Mouse (Mus musculus): ENCODE data around the gene Ptbp3. TPM values are rescaled to one million over a fixed set of nuclear protein-coding genes. Genes with fewer than 3 reads are reported as not detected.
A peak's percentile ranks its signal among the peaks of the same experiment; 100 is the strongest.

The Ptbp3 gene
- polyA plus RNA-seq, 1 experiment from 2014 or later = 16.9 TPM

DNA sequence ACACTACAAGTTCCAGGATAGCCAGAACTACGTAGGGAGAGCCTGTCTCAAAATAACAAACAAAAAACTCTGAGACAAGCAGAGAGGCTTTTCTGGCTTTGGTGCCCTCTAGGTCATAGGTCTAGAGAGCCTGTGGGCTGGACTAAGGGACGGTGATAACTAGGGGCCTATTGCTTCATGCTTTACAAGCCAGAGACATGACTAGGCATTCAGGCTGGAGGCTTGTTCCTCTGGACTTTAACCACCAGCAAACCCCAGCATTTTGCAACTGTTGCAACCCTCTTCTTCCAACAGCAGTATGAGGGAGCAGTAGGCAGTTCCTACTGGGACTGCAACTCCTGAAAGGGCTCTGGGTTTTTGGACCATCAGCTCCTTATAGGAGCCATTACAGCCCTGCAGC, 109.2 kb downstream of the Ptbp3 start:
- no peak for ATAC-seq (replicated peaks)
- Histone ChIP-seq H3K4me2 (no peak overlapping the region), H3K9me3 (no peaks in the 10 kb centered on the region; the same call in 1 of the 2 replicates), H3K9ac (no peak overlapping the region), H3K4me1 (peaks cover 9% of the 10 kb centered on the region), H3K36me3 (replicated peaks) (no peaks in the 10 kb centered on the region), H3K27me3 (replicated peaks) (peaks cover 20% of the 10 kb centered on the region), H3K4me3 (no peak overlapping the region), H3K27ac (no peak overlapping the region)
- WGBS = 53% methylated on average over 2 of the region's 2 CpGs

GRCm38 (mm10) chr4:59439041-59439440, 110.1 kb downstream of the Ptbp3 start:
- H3K27ac ChIP-seq = no peak overlapping the region
- H3K4me2 ChIP-seq = peak overlapping the region; percentile 100; the same call in 1 of the 2 replicates

GRCm38 (mm10) chr4:59437990-59438854, 110.9 kb downstream of the Ptbp3 start, which contains the start of gene Susd1:
TSS of gene Susd1 (minus strand) at chr4:59438633.
- H3K27me3 ChIP-seq (replicated peaks) = peaks cover 20% of the 10 kb centered on the region
- H3K4me3 ChIP-seq = peak within 1 kb of the TSS; percentile 69
- under 1% methylated on average over 75 of the region's 75 CpGs for WGBS
- no peak within 1 kb of the TSS; the same call in 1 of the 2 replicates for H3K27ac ChIP-seq
- ATAC-seq (replicated peaks) = peak; percentile 93
- peak within 1 kb of the TSS; percentile 100 for H3K4me2 ChIP-seq
- peak within 1 kb of the TSS; percentile 62 for H3K9ac ChIP-seq
- H3K36me3 ChIP-seq (replicated peaks) = no peaks in the 10 kb centered on the region
- H3K4me1 ChIP-seq = peaks cover 9% of the 10 kb centered on the region
- H3K9me3 ChIP-seq = no peaks in the 10 kb centered on the region; the same call in 1 of the 2 replicates

More at GRCm38 (mm10) chr4:59439041-59439440, 110.1 kb downstream of the Ptbp3 start:
- no peaks in the 10 kb centered on the region for H3K36me3 ChIP-seq (replicated peaks)
- no peak overlapping the region for H3K9ac ChIP-seq
- H3K4me3 ChIP-seq = no peak overlapping the region
- no peaks in the 10 kb centered on the region; the same call in 1 of the 2 replicates for H3K9me3 ChIP-seq
- H3K27me3 ChIP-seq (replicated peaks) = peaks cover 20% of the 10 kb centered on the region
- ATAC-seq (replicated peaks) = no peak
- WGBS = 30% methylated on average over 5 of the region's 5 CpGs
- H3K4me1 ChIP-seq = peaks cover 9% of the 10 kb centered on the region

- Histone ChIP-seq H3K27me3 (replicated peaks) (peaks cover 20% of the 10 kb centered on the region), H3K4me1 (peaks cover 9% of the 10 kb centered on the region), H3K9me3 (no peaks in the 10 kb centered on the region; the same call in 1 of the 2 replicates), H3K27ac (no peak overlapping the region), H3K4me3 (no peak overlapping the region), H3K36me3 (replicated peaks) (no peaks in the 10 kb centered on the region), H3K4me2 (no peak overlapping the region), H3K9ac (no peak overlapping the region)
- ATAC-seq (replicated peaks) = no peak
- WGBS = 88% methylated on average over 4 of the region's 4 CpGs
Measured at GRCm38 (mm10) chr4:59435951-59436350, 113.2 kb downstream of the Ptbp3 start.

- H3K36me3 ChIP-seq (replicated peaks) = no peaks in the 10 kb centered on the region
- H3K9ac ChIP-seq = no peak overlapping the region
- peaks cover 9% of the 10 kb centered on the region for H3K4me1 ChIP-seq
- H3K27ac ChIP-seq = no peak overlapping the region
- peaks cover 13% of the 10 kb centered on the region for H3K27me3 ChIP-seq (replicated peaks)
- H3K9me3 ChIP-seq = no peaks in the 10 kb centered on the region; the same call in 1 of the 2 replicates
- no peak for ATAC-seq (replicated peaks)
- 61% methylated on average over 3 of the region's 3 CpGs for WGBS
- H3K4me2 ChIP-seq = no peak overlapping the region
- no peak overlapping the region for H3K4me3 ChIP-seq
Measured at GRCm38 (mm10) chr4:59434039-59434438, 115.1 kb downstream of the Ptbp3 start.

- Histone ChIP-seq H3K4me3 (no peak overlapping the region), H3K27ac (no peak overlapping the region), H3K36me3 (replicated peaks) (no peaks in the 10 kb centered on the region), H3K9me3 (no peaks in the 10 kb centered on the region), H3K27me3 (replicated peaks) (no peaks in the 10 kb centered on the region), H3K9ac (no peak overlapping the region), H3K4me1 (no peaks in the 10 kb centered on the region), H3K4me2 (no peak overlapping the region)
- WGBS = 88% methylated on average over 6 of the region's 6 CpGs
- no peak for ATAC-seq (replicated peaks)
Measured at GRCm38 (mm10) chr4:59429128-59429527, 120.0 kb downstream of the Ptbp3 start.

- Histone ChIP-seq H3K9ac (no peak overlapping the region), H3K4me3 (no peak overlapping the region), H3K9me3 (no peaks in the 10 kb centered on the region), H3K27me3 (replicated peaks) (no peaks in the 10 kb centered on the region), H3K4me1 (no peaks in the 10 kb centered on the region), H3K27ac (no peak overlapping the region), H3K4me2 (no peak overlapping the region), H3K36me3 (replicated peaks) (no peaks in the 10 kb centered on the region)
- WGBS = 83% methylated on average over 5 of the region's 5 CpGs
- ATAC-seq (replicated peaks) = no peak
Measured at GRCm38 (mm10) chr4:59426429-59426828, 122.7 kb downstream of the Ptbp3 start.

- Histone ChIP-seq H3K9ac (no peak overlapping the region), H3K36me3 (replicated peaks) (no peaks in the 10 kb centered on the region), H3K27me3 (replicated peaks) (no peaks in the 10 kb centered on the region), H3K4me1 (no peaks in the 10 kb centered on the region), H3K4me3 (no peak overlapping the region), H3K27ac (no peak overlapping the region), H3K9me3 (no peaks in the 10 kb centered on the region), H3K4me2 (no peak overlapping the region)
- ATAC-seq (replicated peaks) = no peak
Measured at GRCm38 (mm10) chr4:59422808-59423207, 126.4 kb downstream of the Ptbp3 start.

- peak; percentile 63; the same call in 1 of the 2 replicates for ATAC-seq (replicated peaks)
- no peak overlapping the region for H3K4me2 ChIP-seq
- H3K36me3 ChIP-seq (replicated peaks) = no peaks in the 10 kb centered on the region
- no peaks in the 10 kb centered on the region for H3K9me3 ChIP-seq
- H3K9ac ChIP-seq = no peak overlapping the region
- no peaks in the 10 kb centered on the region for H3K4me1 ChIP-seq
- H3K27ac ChIP-seq = no peak overlapping the region
- no peak overlapping the region for H3K4me3 ChIP-seq
- WGBS = 50% methylated on average over 5 of the region's 5 CpGs
- H3K27me3 ChIP-seq (replicated peaks) = no peaks in the 10 kb centered on the region
Measured at GRCm38 (mm10) chr4:59422025-59422783, 127.0 kb downstream of the Ptbp3 start.

Other genes with a start within 250 kb of the Ptbp3 start
- gene Susd1, start 110.7 kb downstream of the Ptbp3 start, polyA plus RNA-seq (2015; fragmentation: Nextera tagmentation; extraction: Ambion mirVana) = 0.96 and 1.1 TPM in 2 replicates
- gene Hsdl2, start 32.2 kb upstream of the Ptbp3 start, polyA plus RNA-seq (2015; fragmentation: Nextera tagmentation; extraction: Ambion mirVana) = 29.9 and 32.9 TPM in 2 replicates
- gene E130308A19Rik, start 76.8 kb upstream of the Ptbp3 start, polyA plus RNA-seq (2015; fragmentation: Nextera tagmentation; extraction: Ambion mirVana) = 59.7 and 60.1 TPM in 2 replicates